Mouse (Mus musculus) kidney, postnatal 10 days (tissue): ENCODE results near the gene Elovl5.

Experiments
- DNase-seq: peaks from one replicate; pipeline ENCODE4 v3.0.0; 2021; ENCODE audit warnings: mixed read lengths

Elovl5 gene

GRCm38 (mm10) chr9:78003278-78003677, 86.1 kb downstream of the Elovl5 start:
- no peak for DNase-seq

DNA sequence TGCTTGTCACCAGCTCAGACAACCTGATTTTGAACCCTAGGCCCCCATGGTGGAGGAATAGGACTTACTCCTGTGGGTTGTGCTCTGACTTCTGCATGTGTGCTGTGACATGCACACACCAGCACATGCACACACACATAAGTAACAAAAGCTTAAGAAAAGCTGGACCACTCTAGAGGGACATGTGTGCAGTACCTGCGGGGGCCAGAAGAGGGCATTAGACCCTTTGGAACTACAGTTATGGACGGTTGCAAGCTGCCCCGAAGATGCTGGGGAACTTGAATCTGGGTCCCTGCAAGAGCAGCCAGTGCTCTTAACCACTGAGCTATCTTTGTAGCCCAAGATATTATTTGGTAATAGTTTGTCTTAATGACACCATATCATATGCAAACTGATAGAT, 88.3 kb downstream of the Elovl5 start:
- DNase-seq: peak; percentile 56

GRCm38 (mm10) chr9:78006209-78007001, 89.2 kb downstream of the Elovl5 start:
- DNase-seq: peak; percentile 95

GRCm38 (mm10) chr9:78009382-78009781, 92.2 kb downstream of the Elovl5 start:
- no peak for DNase-seq

- no peak for DNase-seq
These were observed 93.0 kb downstream of the Elovl5 start for GRCm38 (mm10) chr9:78010187-78010586.

- DNase-seq: no peak
These were observed 93.5 kb downstream of the Elovl5 start for GRCm38 (mm10) chr9:78010707-78011106.

- no peak for DNase-seq
These were observed 94.9 kb downstream of the Elovl5 start for GRCm38 (mm10) chr9:78012066-78012465.

DNA sequence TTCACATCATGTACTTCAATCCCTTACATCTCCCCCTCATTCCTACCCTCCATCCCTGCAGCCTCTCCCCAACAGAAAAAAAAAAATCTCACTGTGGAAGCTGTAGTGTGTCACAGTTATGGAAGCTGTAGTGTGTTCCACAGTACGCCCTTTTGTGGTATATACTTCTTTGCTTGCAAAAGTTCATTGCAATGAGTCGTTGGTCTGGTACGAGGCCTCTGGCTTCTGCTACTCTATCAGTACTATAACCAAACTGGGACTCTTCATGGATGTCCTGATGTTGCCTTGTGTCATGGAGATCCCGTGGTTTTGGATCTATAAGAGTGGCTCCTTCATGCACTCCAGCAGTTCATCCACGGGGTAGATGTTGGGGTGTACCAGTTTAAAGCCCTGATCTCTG, 95.5 kb downstream of the Elovl5 start:
- no peak for DNase-seq

DNA sequence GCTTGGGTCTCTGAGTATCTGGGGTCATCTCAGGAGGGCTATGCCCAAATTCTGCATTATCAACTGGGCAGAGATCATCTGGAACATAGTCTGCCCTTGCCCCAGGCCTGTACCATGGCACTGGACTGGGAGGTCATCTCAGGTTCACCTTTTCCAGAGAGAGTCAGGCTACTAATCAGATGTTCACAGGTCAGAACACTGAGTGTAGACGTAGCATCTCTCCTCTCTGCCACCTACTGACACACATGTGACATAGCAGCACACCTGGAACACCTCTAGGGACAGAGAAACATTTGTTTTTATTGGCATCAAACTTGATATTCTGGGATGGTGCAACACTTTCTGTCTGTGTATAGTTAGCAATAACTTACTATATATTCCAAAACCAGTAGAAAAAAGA, 96.6 kb downstream of the Elovl5 start:
- DNase-seq: no peak

DNA sequence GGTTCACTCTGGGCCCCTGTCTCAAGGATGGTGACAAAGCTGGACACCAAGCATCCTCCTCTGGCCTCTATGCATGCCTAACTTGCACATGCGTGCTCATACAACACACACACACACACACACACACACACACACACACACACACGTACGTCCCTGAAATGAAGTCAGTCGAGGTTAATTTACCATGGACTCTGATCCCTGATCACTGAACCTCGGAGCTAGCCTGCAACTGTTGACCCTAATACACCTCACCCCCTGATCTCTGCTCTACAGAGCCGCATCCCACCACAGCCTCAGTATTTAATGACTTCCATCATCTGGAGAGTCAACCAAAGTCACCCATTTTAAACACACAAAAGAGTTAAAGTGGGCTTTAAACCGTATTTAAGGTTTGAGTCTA, 98.7 kb downstream of the Elovl5 start:
- no peak for DNase-seq

DNA sequence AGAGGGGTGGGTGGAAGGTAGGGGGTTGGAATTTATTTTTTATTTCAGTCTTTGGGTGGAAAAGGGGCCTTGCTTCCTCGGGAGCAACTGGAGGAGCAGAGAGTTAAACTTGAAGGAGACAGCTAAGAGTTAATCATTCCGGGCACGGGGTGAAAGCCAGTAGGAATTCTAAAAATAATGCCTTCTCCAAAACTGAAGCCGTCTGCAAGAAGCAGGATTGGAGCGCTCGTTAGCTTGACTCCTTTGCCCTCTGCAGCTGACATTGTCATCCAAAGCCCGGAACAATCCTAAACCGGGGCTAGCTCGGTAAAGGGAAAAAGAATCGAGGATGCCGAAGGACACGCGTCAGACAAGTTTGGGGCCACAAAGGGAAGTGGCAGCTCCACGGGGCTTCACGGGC, 99.1 kb downstream of the Elovl5 start:
- DNase-seq: peak; percentile 35

- peak; percentile 21 for DNase-seq
These were observed 104.1 kb downstream of the Elovl5 start for GRCm38 (mm10) chr9:78021256-78021655.

- peak; percentile 22 for DNase-seq
These were observed 105.2 kb downstream of the Elovl5 start for GRCm38 (mm10) chr9:78022187-78022945.

DNA sequence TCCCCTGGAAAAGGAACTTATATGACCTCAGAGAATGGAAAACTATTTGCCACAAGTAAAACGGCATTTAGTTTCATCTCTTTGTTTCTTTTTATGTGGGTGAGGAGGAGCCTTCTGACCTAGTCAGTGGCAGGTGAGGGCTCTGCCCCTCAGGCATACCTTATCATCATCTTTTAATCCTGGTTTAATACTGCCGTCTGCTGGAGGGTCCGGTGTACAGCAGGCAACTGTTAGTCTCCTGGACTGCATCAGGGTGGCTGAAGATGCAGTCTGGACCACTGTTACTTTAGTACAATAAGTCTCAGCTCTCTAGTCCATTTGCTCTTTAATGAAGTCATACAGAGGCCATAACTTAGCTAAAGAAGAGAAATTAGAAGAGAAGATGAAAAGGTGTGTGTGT, 107.7 kb downstream of the Elovl5 start:
- DNase-seq: peak; percentile 80

GRCm38 (mm10) chr9:78027099-78027498, 109.9 kb downstream of the Elovl5 start:
- DNase-seq: peak; percentile 43

- DNase-seq: no peak
These were observed 113.8 kb downstream of the Elovl5 start for GRCm38 (mm10) chr9:78030835-78031456.

DNA sequence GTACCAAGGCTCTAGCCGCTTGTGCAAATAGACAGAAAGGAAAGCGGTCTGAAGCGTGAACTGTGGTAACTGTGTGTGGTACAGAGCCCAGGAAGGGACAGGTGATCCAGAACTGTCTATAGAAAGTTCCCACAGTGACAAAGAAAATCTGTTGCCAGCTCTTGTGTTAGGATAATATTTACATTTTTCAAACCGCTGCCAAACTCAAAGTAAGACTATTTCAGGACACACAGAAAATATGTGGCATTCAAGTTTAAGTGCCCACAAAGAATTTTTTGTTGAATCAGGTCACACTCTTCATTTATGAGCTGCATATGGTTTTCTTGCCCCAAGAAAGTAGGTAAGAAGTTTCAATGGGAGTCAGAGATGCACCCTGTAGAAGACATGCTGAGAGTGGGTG, 115.8 kb downstream of the Elovl5 start:
- no peak for DNase-seq
